Mouse (Mus musculus): ENCODE results near the gene Kat7. TPM values are rescaled to one million over a fixed set of nuclear protein-coding genes. Genes with fewer than 3 reads are reported as not detected.
A peak's percentile ranks its signal among the peaks of the same experiment; 100 is the strongest.

Gene Kat7
- polyA plus RNA-seq, 1 experiment: 51.1 TPM

DNA sequence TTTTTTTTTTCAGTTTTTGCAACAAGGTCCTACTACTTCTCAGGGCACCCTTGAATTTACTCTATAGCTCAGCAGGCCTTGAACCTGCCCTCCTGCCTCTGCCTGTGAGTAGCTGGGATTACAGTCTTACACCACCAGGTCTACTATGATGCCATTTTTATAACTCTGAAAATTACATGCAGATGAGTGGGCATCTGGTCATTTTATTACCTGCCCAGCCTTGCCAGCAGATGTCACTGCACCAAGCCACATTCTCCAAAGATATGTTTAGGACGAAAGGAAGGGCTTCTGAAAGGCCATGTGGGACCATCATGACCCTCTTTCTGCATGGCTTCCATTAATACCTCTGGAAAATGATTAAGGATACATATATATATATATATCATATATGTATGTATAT is 9.5 kb upstream of the Kat7 start:
- no peaks in the 10 kb centered on the region for H3K4me1 ChIP-seq (ENCODE audit: control insufficient read depth, insufficient read depth, low read length)
- no peak overlapping the region for H3K4me3 ChIP-seq (ENCODE audit: insufficient read depth, low read length)
- H3K27ac ChIP-seq (ENCODE audit: insufficient read depth, low read length): no peak overlapping the region
- TF ChIP-seq CTCF (IDR thresholded peaks at IDR 0.05; ENCODE audit: extremely low read depth, insufficient read depth, low read length): peak; percentile 36
- TF ChIP-seq POLR2A (IDR thresholded peaks at IDR 0.05; ENCODE audit: extremely low read depth, insufficient read depth, low read length): no peak

DNA sequence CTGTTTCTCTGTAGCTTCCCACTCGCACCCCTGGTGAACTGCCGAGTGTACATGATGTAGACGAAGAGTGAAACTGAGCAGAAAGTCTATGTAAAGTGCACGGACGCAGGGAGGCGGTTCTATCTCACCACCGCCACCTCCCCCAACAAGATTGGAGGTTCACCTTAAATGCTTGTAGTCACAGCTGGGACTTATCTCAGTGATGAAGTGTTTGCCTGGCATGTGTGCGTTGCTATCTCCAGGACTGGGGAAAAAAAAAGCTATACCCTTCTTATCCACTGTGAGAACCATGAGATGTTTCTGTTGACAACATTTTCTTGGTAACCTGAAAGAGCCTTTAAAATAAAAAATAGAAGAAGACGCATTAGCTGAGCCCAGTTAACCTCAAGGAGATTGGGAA is 8.1 kb upstream of the Kat7 start:
- H3K27ac ChIP-seq (ENCODE audit: insufficient read depth, low read length): no peak overlapping the region
- H3K4me1 ChIP-seq (ENCODE audit: control insufficient read depth, insufficient read depth, low read length): no peaks in the 10 kb centered on the region
- TF ChIP-seq POLR2A (IDR thresholded peaks at IDR 0.05; ENCODE audit: extremely low read depth, insufficient read depth, low read length): no peak
- no peak for TF ChIP-seq CTCF (IDR thresholded peaks at IDR 0.05; ENCODE audit: extremely low read depth, insufficient read depth, low read length)
- H3K4me3 ChIP-seq (ENCODE audit: insufficient read depth, low read length): no peak overlapping the region

DNA sequence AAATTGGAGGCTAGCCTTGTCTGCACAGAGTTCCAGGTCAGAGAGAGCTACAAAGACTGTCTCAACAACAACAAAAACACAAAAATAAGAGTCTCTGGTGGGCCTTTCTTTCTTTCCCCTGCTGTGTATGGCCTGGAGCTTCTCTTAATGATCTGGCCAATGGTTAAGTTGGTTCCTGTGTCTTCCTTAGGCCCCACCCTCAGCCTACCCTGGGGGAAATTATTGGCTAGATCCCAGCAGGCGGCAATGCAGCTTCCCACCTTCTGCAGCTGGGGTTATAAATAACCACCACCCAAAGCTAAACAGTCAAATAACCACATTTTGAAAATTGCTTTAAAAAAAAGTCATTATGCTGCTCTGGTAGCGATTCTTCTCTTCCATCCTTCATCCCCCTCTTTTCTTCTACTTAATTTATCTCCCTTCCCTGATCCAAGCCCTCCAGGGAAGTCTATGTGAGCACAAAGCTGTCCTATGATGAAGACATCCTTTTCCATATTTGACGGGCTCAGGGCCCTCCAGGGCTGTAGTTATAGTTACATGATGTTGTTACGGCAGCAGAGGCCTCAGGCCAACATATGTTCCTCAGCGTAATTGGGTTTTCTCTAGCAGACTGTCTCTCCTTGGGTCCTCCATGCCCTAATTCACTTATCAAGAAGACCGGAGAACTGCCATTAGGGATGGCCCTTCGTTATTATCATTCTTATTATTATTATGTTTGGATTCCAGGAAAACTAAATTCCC is 5.3 kb upstream of the Kat7 start:
- H3K4me1 ChIP-seq (ENCODE audit: control insufficient read depth, insufficient read depth, low read length): peaks cover 2% of the 10 kb centered on the region; the same call in 1 of the 2 replicates
- H3K27ac ChIP-seq (ENCODE audit: insufficient read depth, low read length): no peak overlapping the region
- H3K4me3 ChIP-seq (ENCODE audit: insufficient read depth, low read length): no peak overlapping the region
- TF ChIP-seq CTCF (IDR thresholded peaks at IDR 0.05; ENCODE audit: extremely low read depth, insufficient read depth, low read length) (no peak), POLR2A (IDR thresholded peaks at IDR 0.05; ENCODE audit: extremely low read depth, insufficient read depth, low read length) (no peak)

DNA sequence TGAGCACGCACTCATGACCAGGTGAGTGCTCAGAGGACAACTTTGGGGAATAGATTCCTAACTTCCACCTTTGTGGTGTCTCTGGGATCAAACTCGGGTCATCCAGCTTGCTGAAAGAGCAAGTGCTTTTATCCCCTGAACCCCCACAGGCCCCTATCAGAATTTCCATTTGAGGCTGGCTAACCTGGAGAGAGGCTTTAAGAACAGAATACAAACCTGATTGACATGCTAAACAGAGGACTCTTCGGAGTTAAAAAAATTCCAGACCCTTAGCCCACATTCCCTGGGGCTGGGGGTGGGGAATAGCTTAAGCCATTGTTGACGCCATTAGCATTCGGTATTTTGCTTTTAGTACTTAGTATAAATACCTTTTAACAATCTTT is 1.4 kb upstream of the Kat7 start:
- TF ChIP-seq CTCF (IDR thresholded peaks at IDR 0.05; ENCODE audit: extremely low read depth, insufficient read depth, low read length): no peak
- no peak for TF ChIP-seq POLR2A (IDR thresholded peaks at IDR 0.05; ENCODE audit: extremely low read depth, insufficient read depth, low read length)
- Histone ChIP-seq H3K4me3 (ENCODE audit: insufficient read depth, low read length) (0 out of 2 replicates have a peak overlapping the region, but pooled peaks have one; percentile 62), H3K27ac (ENCODE audit: insufficient read depth, low read length) (no peak overlapping the region), H3K4me1 (ENCODE audit: control insufficient read depth, insufficient read depth, low read length) (peaks cover 2% of the 10 kb centered on the region; the same call in 1 of the 2 replicates)

DNA sequence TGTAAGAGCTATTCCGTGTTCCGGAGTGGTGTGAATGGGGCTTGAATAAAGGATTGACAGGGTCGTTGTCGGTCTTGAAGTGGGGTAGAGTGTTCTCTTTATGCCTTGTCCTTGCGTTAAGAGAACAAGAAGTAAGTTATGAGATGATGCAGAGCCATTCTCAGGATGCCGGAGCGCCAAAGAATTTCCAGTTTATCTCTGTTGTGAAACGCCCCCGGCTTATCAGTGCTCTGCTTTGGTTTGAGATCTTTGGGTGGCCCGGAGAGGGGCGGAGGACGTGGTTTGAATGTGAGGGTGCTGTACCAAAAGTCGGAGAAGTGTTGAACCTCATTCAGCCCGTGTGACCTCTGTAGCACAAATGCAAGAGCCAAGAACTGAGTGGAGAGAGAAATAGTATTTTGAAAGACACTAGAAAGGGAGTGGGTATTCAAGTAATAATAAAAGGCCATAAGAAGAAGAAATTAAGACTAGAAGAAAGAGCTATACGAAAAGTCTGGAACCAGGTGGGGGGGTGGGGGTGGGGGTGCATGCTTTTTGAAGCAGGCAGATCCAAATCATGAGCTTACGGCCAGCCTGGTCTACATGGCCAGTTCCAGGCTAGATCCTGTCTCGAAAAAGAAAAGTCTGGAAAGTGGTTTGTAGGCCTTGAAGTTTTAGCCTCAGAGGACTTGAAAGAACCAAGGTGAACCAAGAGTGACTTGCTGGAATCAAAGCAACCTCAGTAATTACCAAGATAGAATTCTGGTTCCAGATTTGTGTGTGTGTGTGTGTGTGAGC is 790 bp upstream of the Kat7 start:
- H3K4me3 ChIP-seq (ENCODE audit: insufficient read depth, low read length): peak overlapping the region; percentile 62
- H3K4me1 ChIP-seq (ENCODE audit: control insufficient read depth, insufficient read depth, low read length): peaks cover 2% of the 10 kb centered on the region; the same call in 1 of the 2 replicates
- no peak for TF ChIP-seq CTCF (IDR thresholded peaks at IDR 0.05; ENCODE audit: extremely low read depth, insufficient read depth, low read length)
- no peak for TF ChIP-seq POLR2A (IDR thresholded peaks at IDR 0.05; ENCODE audit: extremely low read depth, insufficient read depth, low read length)
- H3K27ac ChIP-seq (ENCODE audit: insufficient read depth, low read length): peak overlapping the region; percentile 6; the same call in 1 of the 2 replicates

DNA sequence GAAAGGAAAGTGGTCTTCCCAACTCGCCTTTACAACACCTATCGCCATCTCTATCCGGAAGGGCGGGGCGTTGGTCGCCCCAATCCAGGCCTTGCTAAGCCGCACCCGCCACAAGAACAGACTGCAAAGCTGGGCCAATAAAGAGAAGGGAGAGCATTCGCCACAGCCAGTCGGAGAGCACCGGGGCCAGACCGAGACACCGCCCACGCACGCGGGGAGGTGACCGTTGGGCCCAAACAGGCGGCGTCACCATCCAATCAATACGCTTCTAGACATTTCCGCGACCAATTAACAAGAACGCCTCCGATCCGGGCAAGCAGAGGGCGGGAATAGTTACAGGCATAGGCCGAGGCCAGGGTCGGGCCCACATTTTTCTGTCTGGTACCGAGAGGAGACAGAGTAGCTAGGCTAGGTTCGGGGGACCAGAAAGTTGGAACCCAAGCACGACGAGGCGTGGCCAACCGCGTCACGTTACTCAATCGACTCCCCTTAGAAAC is 488 bp downstream of the Kat7 start:
- Histone ChIP-seq H3K4me3 (ENCODE audit: insufficient read depth, low read length) (peak overlapping the region; percentile 62), H3K4me1 (ENCODE audit: control insufficient read depth, insufficient read depth, low read length) (peaks cover 2% of the 10 kb centered on the region; the same call in 1 of the 2 replicates), H3K27ac (ENCODE audit: insufficient read depth, low read length) (peak overlapping the region; percentile 75)
- TF ChIP-seq POLR2A (IDR thresholded peaks at IDR 0.05; ENCODE audit: extremely low read depth, insufficient read depth, low read length): peak; percentile 77
- TF ChIP-seq CTCF (IDR thresholded peaks at IDR 0.05; ENCODE audit: extremely low read depth, insufficient read depth, low read length): no peak

DNA sequence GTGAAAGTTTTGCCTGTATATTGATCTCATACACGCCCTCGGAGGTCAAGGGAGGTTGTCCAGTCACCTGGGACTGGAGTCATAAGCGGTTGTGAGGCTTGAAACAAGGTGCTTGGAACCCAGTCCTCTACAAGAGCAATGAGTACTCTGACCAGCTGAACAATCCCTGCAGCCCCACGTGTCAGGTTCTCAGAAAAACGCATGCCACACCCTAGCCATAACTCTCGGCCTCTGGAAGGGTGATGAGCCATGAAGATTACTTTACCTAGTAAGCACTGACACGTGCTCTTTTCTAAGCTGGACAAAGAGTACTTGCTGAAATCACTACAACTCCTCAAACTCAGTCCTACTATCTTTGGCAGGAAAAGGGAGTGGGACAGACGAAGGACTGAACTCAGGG is 2.5 kb downstream of the Kat7 start:
- TF ChIP-seq CTCF (IDR thresholded peaks at IDR 0.05; ENCODE audit: extremely low read depth, insufficient read depth, low read length) (no peak), POLR2A (IDR thresholded peaks at IDR 0.05; ENCODE audit: extremely low read depth, insufficient read depth, low read length) (no peak)
- H3K4me3 ChIP-seq (ENCODE audit: insufficient read depth, low read length): no peak overlapping the region
- H3K4me1 ChIP-seq (ENCODE audit: control insufficient read depth, insufficient read depth, low read length): peaks cover 2% of the 10 kb centered on the region; the same call in 1 of the 2 replicates
- H3K27ac ChIP-seq (ENCODE audit: insufficient read depth, low read length): no peak overlapping the region

DNA sequence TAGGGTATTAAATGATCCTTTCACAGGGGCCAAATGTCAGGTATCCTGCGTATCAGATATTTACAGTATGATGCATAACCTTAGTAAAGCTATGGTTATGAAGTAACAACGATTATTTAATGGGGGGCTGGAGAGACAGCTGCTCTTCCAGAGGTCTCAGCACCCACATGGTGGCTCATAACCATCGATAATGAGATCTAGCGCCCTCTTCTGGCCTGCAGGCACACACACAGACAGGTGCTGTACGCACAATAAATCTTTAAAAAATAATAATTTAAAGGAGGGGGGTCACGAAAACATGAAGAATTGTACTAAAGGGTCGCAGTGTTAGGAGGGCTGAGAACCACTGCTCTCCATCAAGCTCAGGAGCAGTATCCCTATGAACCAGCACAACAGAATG is 4.4 kb downstream of the Kat7 start:
- Histone ChIP-seq H3K4me3 (ENCODE audit: insufficient read depth, low read length) (no peak overlapping the region), H3K27ac (ENCODE audit: insufficient read depth, low read length) (no peak overlapping the region), H3K4me1 (ENCODE audit: control insufficient read depth, insufficient read depth, low read length) (no peaks in the 10 kb centered on the region; the same call in 1 of the 2 replicates)
- TF ChIP-seq CTCF (IDR thresholded peaks at IDR 0.05; ENCODE audit: extremely low read depth, insufficient read depth, low read length) (no peak), POLR2A (IDR thresholded peaks at IDR 0.05; ENCODE audit: extremely low read depth, insufficient read depth, low read length) (no peak)

DNA sequence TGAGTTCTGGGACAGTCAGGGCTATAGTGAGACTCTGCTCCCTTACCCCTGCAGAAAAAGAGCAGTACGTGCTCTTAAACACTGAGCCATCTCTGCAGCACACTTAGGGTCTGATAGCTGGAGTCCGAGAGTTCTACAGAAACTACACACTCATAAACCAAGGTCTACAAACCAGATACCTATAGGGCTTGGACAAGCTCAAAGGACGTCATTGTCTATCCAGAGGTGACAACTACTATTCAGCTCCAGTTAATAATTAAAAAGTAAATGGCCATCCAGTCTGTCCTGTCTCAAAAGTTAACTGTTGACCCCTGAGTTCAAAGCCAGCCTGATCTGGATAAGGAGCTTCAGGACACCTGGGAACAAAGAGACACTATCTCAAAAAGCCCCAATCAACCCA is 8.3 kb downstream of the Kat7 start:
- no peak overlapping the region for H3K4me3 ChIP-seq (ENCODE audit: insufficient read depth, low read length)
- TF ChIP-seq CTCF (IDR thresholded peaks at IDR 0.05; ENCODE audit: extremely low read depth, insufficient read depth, low read length): no peak
- TF ChIP-seq POLR2A (IDR thresholded peaks at IDR 0.05; ENCODE audit: extremely low read depth, insufficient read depth, low read length): no peak
- H3K4me1 ChIP-seq (ENCODE audit: control insufficient read depth, insufficient read depth, low read length): no peaks in the 10 kb centered on the region
- H3K27ac ChIP-seq (ENCODE audit: insufficient read depth, low read length): no peak overlapping the region
